Mouse (Mus musculus) liver, embryonic 11.5 days (tissue): ENCODE results near the gene Ewsr1. TPM values are rescaled to one million over a fixed set of nuclear protein-coding genes. Genes with fewer than 3 reads are reported as not detected.

Experiments
- ATAC-seq: fragments of 200-750 bp; cut with Nextera tagmentation; replicated peaks from 2 replicates; pipeline ENCODE4 v1.8.0; 2017; ENCODE audit warnings: moderate number of reproducible peaks, mild to moderate bottlenecking, moderate TSS enrichment, moderate library complexity; ENCODE audit not compliant: low FRiP score
- DNase-seq: peaks from one replicate; pipeline ENCODE4 v3.0.0-alpha.2; 2017; ENCODE audit warnings: low spot score
- H3K27ac ChIP-seq: fragments of 300-500 bp; sonication (generic); 2 replicates; pipeline ENCODE4 v1.5.1; 2014; ENCODE audit warnings: mild to moderate bottlenecking, low read depth, low read length, control low read depth
- H3K27me3 ChIP-seq: fragments of 300-500 bp; sonication (generic); replicated peaks from 2 replicates; pipeline ENCODE4 v1.6.1; 2014; ENCODE audit warnings: low read length, mixed read lengths; ENCODE audit not compliant: control insufficient read depth, insufficient read depth
- H3K36me3 ChIP-seq: fragments of 300-500 bp; sonication (generic); 2 replicates; pipeline ENCODE4 v1.6.1; 2014; ENCODE audit warnings: mild to moderate bottlenecking, low read length, moderate library complexity, mixed read lengths; ENCODE audit not compliant: control insufficient read depth, insufficient read depth
- H3K4me1 ChIP-seq: fragments of 300-500 bp; sonication (generic); replicated peaks from 2 replicates; pipeline ENCODE4 v1.6.1; 2014; ENCODE audit warnings: low read length, mixed read lengths; ENCODE audit not compliant: control insufficient read depth, insufficient read depth
- H3K4me2 ChIP-seq: fragments of 300-500 bp; sonication (generic); 2 replicates; pipeline ENCODE4 v1.6.1; 2014; ENCODE audit warnings: mild to moderate bottlenecking, control low read depth, moderate library complexity
- H3K4me3 ChIP-seq: fragments of 300-500 bp; sonication (generic); 2 replicates; pipeline ENCODE4 v1.5.1; 2014; ENCODE audit warnings: low read depth, low read length, control low read depth
- H3K9ac ChIP-seq: fragments of 300-500 bp; sonication (generic); 2 replicates; pipeline ENCODE4 v1.6.1; 2014; ENCODE audit warnings: low read depth, low read length, control low read depth
- H3K9me3 ChIP-seq: fragments of 300-500 bp; sonication (generic); 2 replicates; pipeline ENCODE4 v1.6.1; 2016; ENCODE audit warnings: low read length, inconsistent platforms, mixed read lengths; ENCODE audit not compliant: control insufficient read depth
- WGBS: fragments of 180-500 bp; shearing (Covaris S2); extraction: QIAGEN DNeasy Blood & Tissue Kit; methylation state at CpG from one replicate; pipeline ENCODE4 v1.1.7; 2014; 5-methylcytosine and 5-hydroxymethylcytosine counted together
- polyA plus RNA-seq: library from polyadenylated mRNA; unstranded; fragments of >200 nt; fragmentation: Nextera tagmentation; extraction: Ambion mirVana; gene quantifications from 2 replicates; pipeline ENCODE4 v1.2.1, GENCODE M21; 2014

The Ewsr1 gene
- polyA plus RNA-seq: 363 and 367 TPM in 2 replicates

GRCm38 (mm10) chr11:5098736-5099542, at the start of gene Ewsr1, which contains the start of gene Rhbdd3:
Gene Ewsr1, minus strand, starts transcription at chr11:5099266.
Gene Rhbdd3, plus strand, starts transcription at chr11:5098926.
- H3K4me1 ChIP-seq: peaks cover 39% of the 10 kb centered on the region

GRCm38 (mm10) chr11:5145600-5145999, 46.5 kb upstream of the Ewsr1 start:
- Histone ChIP-seq H3K9ac (no peak overlapping the region), H3K36me3 (no peaks in the 10 kb centered on the region), H3K9me3 (no peaks in the 10 kb centered on the region), H3K27ac (no peak overlapping the region), H3K4me2 (no peak overlapping the region), H3K4me1 (peaks cover 29% of the 10 kb centered on the region), H3K27me3 (peaks cover 2% of the 10 kb centered on the region; the same call in 1 of the 2 replicates), H3K4me3 (no peak overlapping the region)
- WGBS: 79% methylated on average over 3 of the region's 3 CpGs
- ATAC-seq: no peak
- DNase-seq: no peak

More at GRCm38 (mm10) chr11:5098736-5099542, at the start of gene Ewsr1, which contains the start of gene Rhbdd3:
- ATAC-seq (peak; percentile 86), DNase-seq (peak; percentile 99)
- Histone ChIP-seq H3K27ac (peak within 1 kb of the TSS; percentile 96), H3K9ac (peak within 1 kb of the TSS; percentile 100), H3K4me2 (peak within 1 kb of the TSS; percentile 94), H3K9me3 (no peaks in the 10 kb centered on the region), H3K27me3 (no peaks in the 10 kb centered on the region), H3K4me3 (peak within 1 kb of the TSS; percentile 96), H3K36me3 (peaks cover 7% of the 10 kb centered on the region; the same call in 1 of the 2 replicates)
- under 1% methylated on average over 92 of the region's 92 CpGs for WGBS

GRCm38 (mm10) chr11:5141965-5142364, 42.9 kb upstream of the Ewsr1 start:
- ATAC-seq (no peak), DNase-seq (no peak)
- no peak overlapping the region for H3K27ac ChIP-seq
- H3K4me2 ChIP-seq: no peak overlapping the region
- H3K27me3 ChIP-seq: no peaks in the 10 kb centered on the region
- H3K4me3 ChIP-seq: no peak overlapping the region
- peaks cover 21% of the 10 kb centered on the region for H3K4me1 ChIP-seq
- no peaks in the 10 kb centered on the region for H3K9me3 ChIP-seq
- no peak overlapping the region for H3K9ac ChIP-seq
- 80% methylated on average over 2 of the region's 2 CpGs for WGBS
- no peaks in the 10 kb centered on the region for H3K36me3 ChIP-seq

GRCm38 (mm10) chr11:5141252-5141651, 42.2 kb upstream of the Ewsr1 start:
- Histone ChIP-seq H3K27ac (no peak overlapping the region), H3K4me2 (no peak overlapping the region), H3K36me3 (no peaks in the 10 kb centered on the region), H3K4me1 (peaks cover 21% of the 10 kb centered on the region), H3K9me3 (no peaks in the 10 kb centered on the region), H3K9ac (no peak overlapping the region), H3K4me3 (no peak overlapping the region), H3K27me3 (no peaks in the 10 kb centered on the region)
- 77% methylated on average over 5 of the region's 5 CpGs for WGBS
- DNase-seq: no peak
- no peak for ATAC-seq

- Histone ChIP-seq H3K4me1 (peaks cover 21% of the 10 kb centered on the region), H3K9ac (no peak overlapping the region), H3K27me3 (no peaks in the 10 kb centered on the region), H3K4me2 (no peak overlapping the region), H3K4me3 (no peak overlapping the region), H3K9me3 (no peaks in the 10 kb centered on the region), H3K36me3 (no peaks in the 10 kb centered on the region), H3K27ac (no peak overlapping the region)
- WGBS: 46% methylated on average over 8 of the region's 8 CpGs
- 0 out of 2 replicates have a peak, but pooled peaks have one; percentile 27 for ATAC-seq
- no peak for DNase-seq
These were observed 41.6 kb upstream of the Ewsr1 start for GRCm38 (mm10) chr11:5140619-5141018.

- H3K9ac ChIP-seq: no peak overlapping the region
- 0 out of 2 replicates have a peak overlapping the region, but pooled peaks have one; percentile 8 for H3K4me2 ChIP-seq
- H3K4me3 ChIP-seq: no peak overlapping the region
- no peak for DNase-seq
- 0 out of 2 replicates have a peak overlapping the region, but pooled peaks have one; percentile 25 for H3K27ac ChIP-seq
- H3K36me3 ChIP-seq: no peaks in the 10 kb centered on the region
- peaks cover 21% of the 10 kb centered on the region for H3K4me1 ChIP-seq
- WGBS: 65% methylated on average over 9 of the region's 9 CpGs
- no peaks in the 10 kb centered on the region for H3K9me3 ChIP-seq
- H3K27me3 ChIP-seq: no peaks in the 10 kb centered on the region
- ATAC-seq: peak; percentile 52; the same call in 1 of the 2 replicates
These were observed 40.3 kb upstream of the Ewsr1 start for GRCm38 (mm10) chr11:5139372-5139771.

GRCm38 (mm10) chr11:5138642-5139041, 39.6 kb upstream of the Ewsr1 start:
- no peaks in the 10 kb centered on the region for H3K9me3 ChIP-seq
- 74% methylated on average over 2 of the region's 2 CpGs for WGBS
- H3K4me1 ChIP-seq: peaks cover 21% of the 10 kb centered on the region
- ATAC-seq (no peak), DNase-seq (no peak)
- no peak overlapping the region for H3K4me2 ChIP-seq
- H3K27me3 ChIP-seq: no peaks in the 10 kb centered on the region
- no peaks in the 10 kb centered on the region for H3K36me3 ChIP-seq
- no peak overlapping the region for H3K27ac ChIP-seq
- H3K4me3 ChIP-seq: no peak overlapping the region
- H3K9ac ChIP-seq: no peak overlapping the region

GRCm38 (mm10) chr11:5135914-5136313, 36.8 kb upstream of the Ewsr1 start:
- Histone ChIP-seq H3K36me3 (no peaks in the 10 kb centered on the region), H3K4me2 (no peak overlapping the region), H3K4me3 (no peak overlapping the region), H3K9me3 (no peaks in the 10 kb centered on the region), H3K9ac (no peak overlapping the region), H3K27ac (no peak overlapping the region), H3K4me1 (peaks cover 15% of the 10 kb centered on the region), H3K27me3 (no peaks in the 10 kb centered on the region)
- ATAC-seq (no peak), DNase-seq (no peak)
- WGBS: 85% methylated on average over 11 of the region's 11 CpGs
